In the genomic region with DNA sequence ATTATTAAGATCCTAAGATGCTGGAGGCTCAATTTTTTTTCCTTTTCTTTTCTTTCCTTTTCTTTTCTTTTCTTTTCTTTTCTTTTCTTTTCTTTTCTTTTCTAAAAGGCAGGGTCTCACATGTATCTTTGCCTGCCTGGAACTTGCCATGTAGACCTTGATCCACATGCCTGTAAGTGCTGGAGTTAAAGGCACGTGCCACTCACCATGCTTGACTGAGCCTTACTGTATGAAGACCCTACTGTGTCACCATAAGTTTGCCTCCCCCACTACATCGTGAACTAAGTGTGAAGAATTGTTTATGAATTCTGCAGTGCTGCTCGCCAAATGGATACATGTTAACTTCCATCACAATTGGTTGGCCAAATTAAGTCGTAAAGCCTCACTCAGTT, we compare ENCODE assay signal across 8 mouse cellular contexts. TPM values are rescaled to one million over a fixed set of nuclear protein-coding genes. Genes with fewer than 3 reads are reported as not detected.
DNase-seq lines count a peak whose midpoint lies in the region; ATAC-seq and TF ChIP-seq lines count a peak whose summit lies in the region.

No protein-coding gene starts in this region.

- no peak for TF ChIP-seq EP300 in liver, postnatal 0 days (IDR thresholded peaks at IDR 0.05; ENCODE audit: low read depth)

- DNase-seq in heart, adult 11 months, result no peak
- no peak for DNase-seq in ES-E14 (ENCODE audit: low read depth, low spot score)
- DNase-seq in hindbrain, embryonic 10.5 days (ENCODE audit: low spot score), result no peak
- DNase-seq in liver, postnatal 0 days, result no peak
- DNase-seq in ovary, postnatal 14 days (ENCODE audit: low spot score), result no peak

- peak overlapping the region; percentile 63; the same call in 1 of the 2 replicates for H3K4me3 ChIP-seq in heart, embryonic 11.5 days (ENCODE audit: low read depth, low read length)
- peak overlapping the region; percentile 81 to 88 for H3K4me3 ChIP-seq in ES-E14 (ENCODE audit: insufficient read depth in 1 of 2, low read depth in 1 of 2, low read length in 2 of 2, poor library complexity in 1 of 2, severe bottlenecking in 1 of 2)
- peak overlapping the region; percentile 69 for H3K4me3 ChIP-seq in hindbrain, embryonic 10.5 days
- H3K4me3 ChIP-seq in liver, postnatal 0 days (ENCODE audit: low read depth, low read length), result 0 out of 2 replicates have a peak overlapping the region, but pooled peaks have one; percentile 63

- peak overlapping the region; percentile 86 for H3K4me2 ChIP-seq in heart, embryonic 11.5 days
- H3K4me2 ChIP-seq in liver, postnatal 0 days (ENCODE audit: low read depth, low read length), result peak overlapping the region; percentile 74

- H3K27ac ChIP-seq in heart, embryonic 11.5 days (ENCODE audit: low read depth, low read length), result peak overlapping the region; percentile 100
- peak overlapping the region; percentile 99 for H3K27ac ChIP-seq in ES-E14 (ENCODE audit: insufficient read depth, low read depth, low read length, poor library complexity, severe bottlenecking)
- peak overlapping the region; percentile 100 for H3K27ac ChIP-seq in hindbrain, embryonic 10.5 days
- peak overlapping the region; percentile 98 for H3K27ac ChIP-seq in liver, postnatal 0 days (ENCODE audit: low read depth)

- H3K9ac ChIP-seq in heart, embryonic 11.5 days (ENCODE audit: low read depth, low read length), result peak overlapping the region; percentile 98; the same call in 1 of the 2 replicates
- H3K9ac ChIP-seq in ES-E14 (ENCODE audit: insufficient read depth, low read depth, low read length, poor library complexity, severe bottlenecking), result peak overlapping the region; percentile 62; the same call in 1 of the 2 replicates
- no peak overlapping the region for H3K9ac ChIP-seq in liver, postnatal 0 days (replicated peaks)

- ATAC-seq in heart, embryonic 11.5 days (replicated peaks; ENCODE audit: insufficient number of reproducible peaks, low FRiP score, low TSS enrichment), result no peak
- no peak for ATAC-seq in liver, postnatal 0 days
- no peak for ATAC-seq in erythroid progenitor cell, adult 5-6 weeks (replicated peaks; ENCODE audit: low FRiP score, poor library complexity, severe bottlenecking)
- no peak for ATAC-seq in CD4-positive, CD25-positive, alpha-beta regulatory T cell, adult 4 months

- peaks cover 26% of the 10 kb centered on the region for H3K4me1 ChIP-seq in heart, embryonic 11.5 days (ENCODE audit: control insufficient read depth, insufficient read depth, low read length)
- peaks cover 5 to 16% of the 10 kb centered on the region in 2 experiments; a peak in 3 of 4 replicates for H3K4me1 ChIP-seq in ES-E14 (ENCODE audit: control insufficient read depth in 2 of 2, insufficient read depth in 2 of 2, low read length in 2 of 2, poor library complexity in 1 of 2)
- peaks cover 69% of the 10 kb centered on the region for H3K4me1 ChIP-seq in hindbrain, embryonic 10.5 days (replicated peaks)
- H3K4me1 ChIP-seq in liver, postnatal 0 days (ENCODE audit: insufficient read depth), result peaks cover 48% of the 10 kb centered on the region

- H3K27me3 ChIP-seq in heart, embryonic 11.5 days (ENCODE audit: control insufficient read depth, insufficient read depth, low read length), result no peaks in the 10 kb centered on the region
- H3K27me3 ChIP-seq in hindbrain, embryonic 10.5 days (ENCODE audit: insufficient read depth, poor library complexity, severe bottlenecking), result no peaks in the 10 kb centered on the region
- H3K27me3 ChIP-seq in liver, postnatal 0 days (ENCODE audit: insufficient read depth, low read length), result no peaks in the 10 kb centered on the region

- no peaks in the 10 kb centered on the region for H3K36me3 ChIP-seq in heart, embryonic 11.5 days (ENCODE audit: control insufficient read depth, insufficient read depth, low read length)
- peaks cover 2% of the 10 kb centered on the region; the same call in 1 of the 2 replicates for H3K36me3 ChIP-seq in ES-E14 (ENCODE audit: control insufficient read depth, insufficient read depth, low read length, poor library complexity, severe bottlenecking)
- H3K36me3 ChIP-seq in hindbrain, embryonic 10.5 days, result peaks cover 5% of the 10 kb centered on the region; the same call in 1 of the 2 replicates
- 0 out of 2 replicates have a peak, but pooled peaks cover 4% of the 10 kb centered on the region for H3K36me3 ChIP-seq in liver, postnatal 0 days (replicated peaks; ENCODE audit: insufficient read depth, low read length)

- no peaks in the 10 kb centered on the region for H3K9me3 ChIP-seq in heart, embryonic 11.5 days (replicated peaks; ENCODE audit: control insufficient read depth, low read length)
- no peaks in the 10 kb centered on the region for H3K9me3 ChIP-seq in ES-E14 (ENCODE audit: control insufficient read depth, insufficient read depth, low read depth, low read length)
- H3K9me3 ChIP-seq in hindbrain, embryonic 10.5 days, result no peaks in the 10 kb centered on the region
- no peaks in the 10 kb centered on the region for H3K9me3 ChIP-seq in liver, postnatal 0 days (ENCODE audit: low read length)

- WGBS in heart, embryonic 11.5 days (ENCODE audit: insufficient replicate concordance), result 71% methylated on average over 4 of the region's 4 CpGs
- WGBS in hindbrain, embryonic 10.5 days, result 75% methylated on average over 4 of the region's 4 CpGs
- WGBS in liver, postnatal 0 days (ENCODE audit: insufficient replicate concordance), result 72% methylated on average over 4 of the region's 4 CpGs

- TF ChIP-seq CTCF in liver, postnatal 0 days (IDR thresholded peaks at IDR 0.05; ENCODE audit: low read depth), result no peak

- in situ Hi-C loops in ES-E14 (cut with MboI; ENCODE audit: low sequenced_read_pairs in 2 of 2, unreplicated experiment in 2 of 2), result loop anchor here in 1 of 2 experiments (25.0 kb wide), 1 partner anchor 109 kb away; a partner anchor contains a TSS

TF ChIP-seq in ES-E14, 5 proteins besides CTCF, POLR2A, EP300 and RAD21:
- TF ChIP-seq CHD2 (IDR thresholded peaks at IDR 0.05; ENCODE audit: low read depth, low read length) (no peak), HCFC1 (IDR thresholded peaks at IDR 0.05; ENCODE audit: borderline replicate concordance, insufficient read depth, low read length) (no peak), MAFK (IDR thresholded peaks at IDR 0.05; ENCODE audit: insufficient read depth, low read depth, low read length) (no peak), ZC3H11A (IDR thresholded peaks at IDR 0.05; ENCODE audit: borderline replicate concordance, low read depth, low read length) (no peak), ZNF384 (IDR thresholded peaks at IDR 0.05; ENCODE audit: low read depth, low read length) (no peak)
TF ChIP-seq in ES-E14: peak in this region for 0.

RNA-seq across cellular contexts. Expression of a gene that starts 0.6 kb away (rescaled TPM):
- 22.0 and 22.8 TPM in 2 replicates for polyA plus RNA-seq in heart, embryonic 11.5 days (2014; fragmentation: Nextera tagmentation; extraction: Ambion mirVana)
- total RNA-seq in ES-E14 (2012; rRNA removed), result 59.5 and 98.0 TPM in 2 replicates
- 74.3 and 83.6 TPM in 2 replicates for polyA plus RNA-seq in hindbrain, embryonic 10.5 days (2016; fragmentation: Nextera tagmentation; extraction: Ambion mirVana)
- 8.8 and 9.0 TPM in 2 replicates for polyA plus RNA-seq in liver, postnatal 0 days (2015; fragmentation: Nextera tagmentation; extraction: Ambion mirVana)
- total RNA-seq in erythroid progenitor cell, adult 5-6 weeks (2015; ENCODE audit: low replicate concordance), result 2.2 and 4.2 TPM in 2 replicates
- 3.9 and 4.8 TPM in 2 replicates for total RNA-seq in erythroid progenitor cell, adult 5-6 weeks (2017; ENCODE audit: low replicate concordance)
- polyA plus RNA-seq in CD4-positive, CD25-positive, alpha-beta regulatory T cell, adult 4 months (2017; shearing (Covaris generic)), result 1 to 10 TPM; 1.6 to 2.3 TPM

RNA-seq across cellular contexts. Expression of a gene that starts 5.7 kb away (rescaled TPM):
- polyA plus RNA-seq in heart, embryonic 11.5 days (2014; fragmentation: Nextera tagmentation; extraction: Ambion mirVana), result 0.48 and 1.0 TPM in 2 replicates
- total RNA-seq in ES-E14 (2012; rRNA removed), result 3.6 and 7.7 TPM in 2 replicates
- polyA plus RNA-seq in hindbrain, embryonic 10.5 days (2016; fragmentation: Nextera tagmentation; extraction: Ambion mirVana), result 0.80 and 1.0 TPM in 2 replicates
- 0.23 and 0.31 TPM in 2 replicates for polyA plus RNA-seq in liver, postnatal 0 days (2015; fragmentation: Nextera tagmentation; extraction: Ambion mirVana)
- total RNA-seq in erythroid progenitor cell, adult 5-6 weeks (2015; ENCODE audit: low replicate concordance), result 6.5 TPM in 1 of 2 replicates, not detected in the other
- total RNA-seq in erythroid progenitor cell, adult 5-6 weeks (2017; ENCODE audit: low replicate concordance), result 0.15 TPM in 1 of 2 replicates, not detected in the other
- under 1 TPM in 1 of 2 experiments, not detected in 1; 0.63 TPM for polyA plus RNA-seq in CD4-positive, CD25-positive, alpha-beta regulatory T cell, adult 4 months (2017; shearing (Covaris generic))

RNA-seq across cellular contexts. Expression of a gene that starts 21.1 kb away (rescaled TPM):
- polyA plus RNA-seq in heart, embryonic 11.5 days (2014; fragmentation: Nextera tagmentation; extraction: Ambion mirVana), result not detected in 2 replicates
- total RNA-seq in ES-E14 (2012; rRNA removed), result not detected in 2 replicates
- polyA plus RNA-seq in hindbrain, embryonic 10.5 days (2016; fragmentation: Nextera tagmentation; extraction: Ambion mirVana), result not detected in 2 replicates
- not detected in 2 replicates for polyA plus RNA-seq in liver, postnatal 0 days (2015; fragmentation: Nextera tagmentation; extraction: Ambion mirVana)
- total RNA-seq in erythroid progenitor cell, adult 5-6 weeks (2015; ENCODE audit: low replicate concordance), result not detected in 2 replicates
- not detected in 2 replicates for total RNA-seq in erythroid progenitor cell, adult 5-6 weeks (2017; ENCODE audit: low replicate concordance)
- polyA plus RNA-seq in CD4-positive, CD25-positive, alpha-beta regulatory T cell, adult 4 months (2017; shearing (Covaris generic)), result not detected

RNA-seq across cellular contexts. Expression of a gene that starts 36.6 kb away (rescaled TPM):
- 57.5 and 58.3 TPM in 2 replicates for polyA plus RNA-seq in heart, embryonic 11.5 days (2014; fragmentation: Nextera tagmentation; extraction: Ambion mirVana)
- 10.1 and 14.0 TPM in 2 replicates for total RNA-seq in ES-E14 (2012; rRNA removed)
- 100 and 106 TPM in 2 replicates for polyA plus RNA-seq in hindbrain, embryonic 10.5 days (2016; fragmentation: Nextera tagmentation; extraction: Ambion mirVana)
- polyA plus RNA-seq in liver, postnatal 0 days (2015; fragmentation: Nextera tagmentation; extraction: Ambion mirVana), result 5.8 and 7.2 TPM in 2 replicates
- 6.5 and 20.5 TPM in 2 replicates for total RNA-seq in erythroid progenitor cell, adult 5-6 weeks (2015; ENCODE audit: low replicate concordance)
- total RNA-seq in erythroid progenitor cell, adult 5-6 weeks (2017; ENCODE audit: low replicate concordance), result 11.6 and 16.2 TPM in 2 replicates
- under 1 TPM in 1 of 2 experiments, not detected in 1; 0.70 TPM for polyA plus RNA-seq in CD4-positive, CD25-positive, alpha-beta regulatory T cell, adult 4 months (2017; shearing (Covaris generic))
